Mouse (Mus musculus): ENCODE data around the gene Gm3594.
"Not testable (repeated sequence)": the region's sequence is repeated elsewhere in the genome, so short reads cannot be mapped to it uniquely, and the experiment has no call there.

Gene Gm3594

GRCm38 (mm10) chr14:6444511-6444910 lies at the start of gene Gm3594:
Gm3594 (minus strand) TSS chr14:6444611.
- DNase-seq: not testable (repeated sequence)

- DNase-seq: not testable (repeated sequence)
Observed at GRCm38 (mm10) chr14:6486331-6486730, 41.9 kb upstream of the Gm3594 start.

- DNase-seq: not testable (repeated sequence)
Observed at GRCm38 (mm10) chr14:6485541-6485940, 41.1 kb upstream of the Gm3594 start.

GRCm38 (mm10) chr14:6482126-6482525 lies 37.7 kb upstream of the Gm3594 start:
- peak; percentile 88 for DNase-seq

GRCm38 (mm10) chr14:6471856-6472255 lies 27.4 kb upstream of the Gm3594 start:
- not testable (repeated sequence) for DNase-seq

GRCm38 (mm10) chr14:6440774-6441173 lies 3.6 kb downstream of the Gm3594 start:
- not testable (repeated sequence) for DNase-seq

GRCm38 (mm10) chr14:6440206-6440605 lies 4.2 kb downstream of the Gm3594 start:
- DNase-seq: not testable (repeated sequence)

- DNase-seq: peak; percentile 13
Observed at GRCm38 (mm10) chr14:6426766-6427165, 17.6 kb downstream of the Gm3594 start.

- peak; percentile 13 for DNase-seq
Observed at GRCm38 (mm10) chr14:6426353-6426752, 18.1 kb downstream of the Gm3594 start.

- DNase-seq: not testable (repeated sequence)
Observed at GRCm38 (mm10) chr14:6412382-6412781, 32.0 kb downstream of the Gm3594 start, which contains the start of gene Gm3591. Gm3591 (minus strand) TSS chr14:6412482.

GRCm38 (mm10) chr14:6390219-6390618 lies 54.2 kb downstream of the Gm3594 start, which contains the start of gene Gm16440:
Gm16440 (minus strand) TSS chr14:6390319.
- DNase-seq: not testable (repeated sequence)
